Mouse (Mus musculus): ENCODE measurements around the gene Osbpl3. TPM values are rescaled to one million over a fixed set of nuclear protein-coding genes. Genes with fewer than 3 reads are reported as not detected.
A peak's percentile ranks its signal among the peaks of the same experiment; 100 is the strongest.
"Not testable (repeated sequence)": the region's sequence is repeated elsewhere in the genome, so short reads cannot be mapped to it uniquely, and the experiment has no call there.

Gene Osbpl3
- polyA plus RNA-seq, 1 experiment from 2014 or later, result 5.1 TPM

DNA sequence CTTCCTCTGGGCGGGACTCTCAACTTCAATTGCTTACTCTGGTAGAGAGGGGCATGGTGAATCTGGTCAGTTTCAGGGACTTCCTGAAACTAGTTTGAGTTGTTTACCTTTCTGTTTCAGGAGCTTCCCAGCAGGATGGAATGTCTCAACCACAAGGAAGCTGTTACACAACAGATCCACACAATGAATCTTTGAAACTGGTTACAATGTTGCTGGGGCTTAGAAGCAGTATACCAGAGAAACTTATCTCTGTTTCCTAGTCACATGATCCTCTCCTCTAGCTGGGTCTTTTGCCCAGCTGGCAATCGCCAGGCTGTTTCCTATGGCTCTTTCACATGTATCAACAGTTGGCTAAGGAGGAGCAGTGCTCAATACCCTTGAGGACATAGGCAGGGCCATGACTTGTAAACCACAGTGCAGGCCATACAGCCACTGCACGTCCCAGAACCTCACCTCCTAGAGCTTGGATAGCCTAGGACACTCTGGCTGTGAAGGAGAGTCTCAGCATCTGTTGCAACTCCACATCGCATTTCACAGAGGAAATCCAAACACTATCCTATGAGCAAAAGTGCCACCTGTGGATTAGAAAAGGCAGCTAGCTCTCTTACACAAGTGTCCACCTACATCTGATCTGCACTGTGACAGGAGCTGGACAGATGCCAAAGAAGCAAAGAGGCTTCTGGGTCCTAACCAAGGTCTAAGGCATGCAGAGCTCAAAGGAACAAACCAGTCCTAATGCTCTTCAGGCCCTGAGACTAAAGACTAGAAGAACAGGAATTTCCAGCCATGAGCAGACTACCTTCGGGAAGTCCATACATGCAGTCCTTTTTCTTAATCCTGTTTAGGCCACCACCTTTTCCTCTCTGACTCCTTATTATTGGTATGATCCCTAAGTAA lies 14.8 kb downstream of the Osbpl3 start:
- Histone ChIP-seq H3K36me3 (no peaks in the 10 kb centered on the region), H3K27ac (replicated peaks) (no peak overlapping the region), H3K4me1 (replicated peaks) (no peaks in the 10 kb centered on the region), H3K4me3 (no peak overlapping the region), H3K9ac (no peak overlapping the region), H3K9me3 (no peaks in the 10 kb centered on the region), H3K4me2 (no peak overlapping the region), H3K27me3 (no peaks in the 10 kb centered on the region)
- 91% methylated on average over 5 of the region's 5 CpGs for WGBS
- no peak for ATAC-seq (ENCODE audit: low read depth)

DNA sequence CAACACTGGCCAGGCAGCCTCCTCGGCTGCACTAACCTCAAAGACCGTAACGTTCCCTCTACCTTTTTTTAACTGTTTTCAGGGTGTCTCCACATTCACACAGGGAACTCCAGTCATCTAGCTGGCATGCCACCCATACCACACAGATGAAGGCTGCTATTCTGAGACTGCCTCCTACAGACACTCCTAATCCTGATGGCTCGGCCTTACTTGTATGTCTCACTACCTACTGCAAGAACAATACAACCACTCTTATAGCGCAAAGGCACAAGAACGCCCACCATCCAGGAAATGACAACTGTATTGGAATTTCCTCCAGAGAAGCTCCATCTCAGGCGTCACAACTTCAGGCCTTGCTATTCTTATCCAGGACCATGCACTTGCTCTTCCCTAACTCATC lies 15.8 kb downstream of the Osbpl3 start:
- 94% methylated on average over 7 of the region's 7 CpGs for WGBS
- Histone ChIP-seq H3K4me3 (no peak overlapping the region), H3K36me3 (no peaks in the 10 kb centered on the region), H3K9me3 (no peaks in the 10 kb centered on the region), H3K4me1 (replicated peaks) (no peaks in the 10 kb centered on the region), H3K27ac (replicated peaks) (no peak overlapping the region), H3K9ac (no peak overlapping the region), H3K27me3 (no peaks in the 10 kb centered on the region), H3K4me2 (no peak overlapping the region)
- no peak for ATAC-seq (ENCODE audit: low read depth)

- not testable (repeated sequence) for H3K9me3 ChIP-seq; H3K27ac ChIP-seq (replicated peaks); H3K27me3 ChIP-seq; H3K4me2 ChIP-seq; ATAC-seq (ENCODE audit: low read depth); H3K36me3 ChIP-seq; H3K4me3 ChIP-seq; H3K4me1 ChIP-seq (replicated peaks); H3K9ac ChIP-seq
- 92% methylated on average over 4 of the region's 4 CpGs for whole genome bisulfite sequencing
Measured at GRCm38 (mm10) chr6:50438900-50439299, 17.1 kb downstream of the Osbpl3 start.

- ATAC-seq (ENCODE audit: low read depth), result no peak
- Histone ChIP-seq H3K4me3 (no peak overlapping the region), H3K4me2 (no peak overlapping the region), H3K4me1 (replicated peaks) (0 out of 2 replicates have a peak, but pooled peaks cover 2% of the 10 kb centered on the region), H3K9ac (no peak overlapping the region), H3K36me3 (no peaks in the 10 kb centered on the region), H3K27me3 (no peaks in the 10 kb centered on the region), H3K27ac (replicated peaks) (no peak overlapping the region), H3K9me3 (no peaks in the 10 kb centered on the region)
- WGBS, result 95% methylated on average over 2 of the region's 2 CpGs
Measured at GRCm38 (mm10) chr6:50437815-50438214, 18.2 kb downstream of the Osbpl3 start.

- WGBS, result 63% methylated on average over 2 of the region's 2 CpGs
- Histone ChIP-seq H3K4me2 (no peak overlapping the region), H3K27me3 (no peaks in the 10 kb centered on the region), H3K9me3 (no peaks in the 10 kb centered on the region), H3K27ac (replicated peaks) (no peak overlapping the region), H3K36me3 (no peaks in the 10 kb centered on the region), H3K4me3 (no peak overlapping the region), H3K4me1 (replicated peaks) (0 out of 2 replicates have a peak, but pooled peaks cover 3% of the 10 kb centered on the region), H3K9ac (no peak overlapping the region)
- no peak for ATAC-seq (ENCODE audit: low read depth)
Measured at GRCm38 (mm10) chr6:50436661-50437060, 19.3 kb downstream of the Osbpl3 start.

GRCm38 (mm10) chr6:50432491-50432890 lies 23.5 kb downstream of the Osbpl3 start:
- no peak for ATAC-seq (ENCODE audit: low read depth)
- 32% methylated on average over 5 of the region's 5 CpGs for WGBS
- Histone ChIP-seq H3K27ac (replicated peaks) (no peak overlapping the region), H3K4me1 (replicated peaks) (0 out of 2 replicates have a peak, but pooled peaks cover 3% of the 10 kb centered on the region), H3K36me3 (no peaks in the 10 kb centered on the region), H3K4me3 (no peak overlapping the region), H3K27me3 (no peaks in the 10 kb centered on the region), H3K9ac (no peak overlapping the region), H3K9me3 (no peaks in the 10 kb centered on the region), H3K4me2 (no peak overlapping the region)

DNA sequence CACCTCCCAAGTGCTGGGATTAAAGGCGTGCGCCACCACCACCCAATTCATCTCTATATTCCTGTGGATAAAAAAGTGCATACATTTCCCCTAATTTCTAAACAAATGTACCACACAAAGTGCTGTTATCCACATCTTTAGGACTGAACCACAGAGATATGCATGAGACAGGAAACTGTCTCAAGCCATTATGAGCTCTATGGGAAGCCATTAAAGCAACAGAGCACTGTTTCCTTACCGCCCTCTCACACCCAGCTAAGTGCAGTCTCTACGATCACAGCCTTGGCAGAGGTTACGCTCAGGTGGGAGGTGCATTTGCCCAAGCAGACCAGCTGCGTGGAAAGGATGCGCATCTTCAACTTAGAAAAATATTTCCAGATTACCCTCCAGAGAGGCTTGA lies 26.7 kb downstream of the Osbpl3 start:
- H3K4me2 ChIP-seq, result no peak overlapping the region
- no peaks in the 10 kb centered on the region for H3K27me3 ChIP-seq
- no peak overlapping the region for H3K4me3 ChIP-seq
- WGBS, result 88% methylated on average over 7 of the region's 7 CpGs
- H3K27ac ChIP-seq (replicated peaks), result no peak overlapping the region
- no peaks in the 10 kb centered on the region for H3K9me3 ChIP-seq
- no peak overlapping the region for H3K9ac ChIP-seq
- no peak for ATAC-seq (ENCODE audit: low read depth)
- H3K36me3 ChIP-seq, result no peaks in the 10 kb centered on the region
- H3K4me1 ChIP-seq (replicated peaks), result 0 out of 2 replicates have a peak, but pooled peaks cover 3% of the 10 kb centered on the region

DNA sequence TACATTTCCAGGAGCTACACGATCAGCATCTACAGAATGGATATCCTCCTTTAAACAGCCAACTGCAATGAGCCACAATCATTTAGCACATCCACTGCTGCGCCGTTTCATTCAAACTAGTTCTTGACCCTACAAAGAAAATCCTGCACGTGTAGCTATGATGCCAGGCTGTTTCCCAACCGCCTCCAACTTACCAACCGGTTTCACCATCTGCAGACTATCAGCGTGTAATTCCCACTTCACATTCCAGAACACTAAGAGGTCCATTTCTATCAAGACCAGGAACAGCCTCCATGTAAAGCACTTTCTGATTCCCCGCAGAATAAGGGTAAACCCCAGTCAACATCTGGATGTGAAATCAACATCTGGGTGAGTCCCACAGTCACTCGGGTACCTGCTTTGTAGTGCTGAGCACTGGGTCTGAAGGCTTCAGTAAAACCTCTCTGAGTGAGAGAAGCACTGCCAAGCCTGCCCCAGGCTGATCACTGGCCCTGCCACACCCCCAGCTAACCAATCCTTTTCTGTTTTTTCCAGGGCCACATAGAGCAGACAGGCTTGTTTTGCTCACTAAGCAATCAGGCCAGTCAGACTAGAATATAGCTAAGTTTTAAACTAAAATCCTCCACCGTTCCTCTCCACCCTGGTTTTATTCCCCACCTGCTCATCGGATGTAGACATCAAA lies 28.8 kb downstream of the Osbpl3 start:
- ATAC-seq (ENCODE audit: low read depth), result no peak
- no peaks in the 10 kb centered on the region for H3K36me3 ChIP-seq

DNA sequence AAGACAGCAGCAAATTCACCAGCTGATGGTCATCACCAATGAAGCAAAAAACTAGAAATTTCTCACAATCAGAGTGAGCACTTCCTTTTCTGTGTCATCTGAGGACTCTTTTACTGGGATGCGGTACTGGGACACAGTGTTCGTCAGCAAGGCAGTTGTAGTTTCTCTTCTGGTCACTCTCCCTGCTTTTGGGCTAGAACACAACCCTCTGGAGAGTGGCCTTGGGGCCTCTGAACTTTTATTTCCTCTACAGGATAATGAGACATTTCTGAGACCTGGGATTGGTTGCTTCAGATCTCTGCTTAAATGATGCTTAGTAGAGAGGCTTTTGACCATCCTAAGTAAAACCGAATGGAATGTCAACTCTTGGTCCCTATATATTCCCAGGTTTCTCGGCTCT lies 29.4 kb downstream of the Osbpl3 start:
- WGBS, result 91% methylated on average over 4 of the region's 4 CpGs
- H3K36me3 ChIP-seq, result no peaks in the 10 kb centered on the region

More for the DNA sequence above, 28.8 kb downstream of the Osbpl3 start:
- Histone ChIP-seq H3K27ac (replicated peaks) (no peak overlapping the region), H3K4me3 (no peak overlapping the region), H3K4me2 (no peak overlapping the region), H3K27me3 (no peaks in the 10 kb centered on the region), H3K4me1 (replicated peaks) (no peaks in the 10 kb centered on the region), H3K9me3 (no peaks in the 10 kb centered on the region), H3K9ac (no peak overlapping the region)
- 93% methylated on average over 11 of the region's 11 CpGs for WGBS

GRCm38 (mm10) chr6:50424271-50424670 lies 31.7 kb downstream of the Osbpl3 start:
- H3K9ac ChIP-seq, result no peak overlapping the region
- 92% methylated on average over 4 of the region's 4 CpGs for WGBS
- H3K9me3 ChIP-seq, result no peaks in the 10 kb centered on the region
- H3K27me3 ChIP-seq, result no peaks in the 10 kb centered on the region
- H3K27ac ChIP-seq (replicated peaks), result no peak overlapping the region
- H3K36me3 ChIP-seq, result no peaks in the 10 kb centered on the region
- no peak overlapping the region for H3K4me2 ChIP-seq
- no peak overlapping the region for H3K4me3 ChIP-seq
- H3K4me1 ChIP-seq (replicated peaks), result no peaks in the 10 kb centered on the region; the same call in 1 of the 2 replicates
- no peak for ATAC-seq (ENCODE audit: low read depth)

More for the DNA sequence above, 29.4 kb downstream of the Osbpl3 start:
- ATAC-seq (ENCODE audit: low read depth), result no peak
- Histone ChIP-seq H3K4me2 (no peak overlapping the region), H3K27ac (replicated peaks) (no peak overlapping the region), H3K9ac (no peak overlapping the region), H3K27me3 (no peaks in the 10 kb centered on the region), H3K4me1 (replicated peaks) (no peaks in the 10 kb centered on the region), H3K9me3 (no peaks in the 10 kb centered on the region), H3K4me3 (no peak overlapping the region)

DNA sequence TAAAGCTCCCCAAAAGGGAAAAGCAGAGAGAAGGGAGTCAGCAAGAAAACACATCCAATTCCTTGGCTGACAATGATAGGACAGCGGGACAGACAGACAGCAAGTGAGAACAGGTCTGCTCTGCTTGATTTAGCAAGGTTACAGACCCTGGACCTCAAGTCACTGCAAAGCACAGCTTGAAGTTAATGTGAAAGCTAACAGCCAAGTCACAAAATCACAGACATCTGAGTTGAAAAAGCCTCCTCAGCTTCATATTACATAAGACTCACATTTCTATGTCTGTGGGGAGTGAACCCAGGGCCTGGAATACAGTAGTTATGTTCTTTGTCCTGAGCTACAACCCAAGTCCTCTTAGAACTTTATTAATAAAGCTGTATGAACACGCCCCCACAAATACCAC lies 35.6 kb downstream of the Osbpl3 start:
- H3K27me3 ChIP-seq, result no peaks in the 10 kb centered on the region
- no peak overlapping the region for H3K4me2 ChIP-seq
- no peak overlapping the region for H3K4me3 ChIP-seq
- H3K9me3 ChIP-seq, result no peaks in the 10 kb centered on the region
- H3K27ac ChIP-seq (replicated peaks), result no peak overlapping the region
- H3K9ac ChIP-seq, result no peak overlapping the region
- no peaks in the 10 kb centered on the region; the same call in 1 of the 2 replicates for H3K4me1 ChIP-seq (replicated peaks)
- 86% methylated on average over 2 of the region's 2 CpGs for WGBS
- no peak for ATAC-seq (ENCODE audit: low read depth)
- no peaks in the 10 kb centered on the region for H3K36me3 ChIP-seq

DNA sequence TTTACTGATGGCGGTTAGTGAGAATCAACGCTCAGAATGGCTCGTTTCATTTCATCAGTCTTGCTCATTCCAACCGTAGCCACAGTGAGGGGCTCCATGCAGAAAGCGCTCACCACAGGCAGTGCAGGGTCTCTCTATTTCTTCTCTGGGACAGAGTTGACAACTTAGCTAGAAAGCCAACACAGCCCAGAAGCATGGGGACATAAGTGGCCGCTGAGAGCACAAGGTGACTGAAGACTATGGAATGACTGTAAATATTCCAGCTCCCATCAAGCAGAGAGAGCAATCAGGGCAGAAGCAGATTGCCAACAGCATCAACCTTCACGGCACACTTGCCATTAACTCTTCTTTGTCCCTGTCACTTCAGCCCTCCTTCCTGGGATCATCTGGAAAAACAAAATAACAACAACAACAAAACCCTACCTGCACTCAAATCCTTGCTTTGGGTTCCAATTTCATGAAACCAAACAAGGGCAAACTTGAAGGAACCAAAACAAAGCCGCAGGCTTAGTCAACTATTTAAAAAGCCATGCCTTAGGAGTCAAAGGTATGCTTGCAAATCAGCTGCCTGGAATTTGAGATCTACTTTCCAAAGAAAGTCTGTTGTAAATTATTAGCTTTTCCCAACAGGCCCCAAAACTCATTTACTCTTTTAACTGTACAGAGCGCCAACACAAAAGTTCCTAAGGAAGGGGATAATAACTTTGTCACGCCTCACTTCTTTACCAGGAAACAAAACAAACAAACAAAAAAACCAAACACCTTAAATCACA lies 36.3 kb downstream of the Osbpl3 start:
- Histone ChIP-seq H3K36me3 (no peaks in the 10 kb centered on the region), H3K27ac (replicated peaks) (0 out of 2 replicates have a peak overlapping the region, but pooled peaks have one; percentile 4), H3K4me3 (no peak overlapping the region), H3K9ac (no peak overlapping the region), H3K4me1 (replicated peaks) (no peaks in the 10 kb centered on the region; the same call in 1 of the 2 replicates), H3K4me2 (no peak overlapping the region), H3K27me3 (no peaks in the 10 kb centered on the region), H3K9me3 (no peaks in the 10 kb centered on the region)
- 79% methylated on average over 10 of the region's 10 CpGs for WGBS
- ATAC-seq (ENCODE audit: low read depth), result no peak

Measured in neural tube, embryonic 13.5 days (tissue).